ENCODE assay signal across 8 mouse cellular contexts in genomic region chr7:4498251-4498650, GRCm38 (mm10). TPM values are rescaled to one million over a fixed set of nuclear protein-coding genes. Genes with fewer than 3 reads are reported as not detected.
DNase-seq lines count a peak whose midpoint lies in the region; ATAC-seq and TF ChIP-seq lines count a peak whose summit lies in the region.

No protein-coding gene starts in this region.

- 8% methylated on average over 9 of the region's 9 CpGs for WGBS in heart, adult 2 months
- 32% methylated on average over 9 of the region's 9 CpGs for WGBS in intestine, postnatal 0 days
- 28% methylated on average over 9 of the region's 9 CpGs for WGBS in stomach, embryonic 16.5 days

- H3K36me3 ChIP-seq in heart, adult 2 months (ENCODE audit: control insufficient read depth, insufficient read depth, low read length) = peaks cover 6% of the 10 kb centered on the region
- H3K36me3 ChIP-seq in intestine, postnatal 0 days (ENCODE audit: control insufficient read depth, insufficient read depth) = peaks cover 32% of the 10 kb centered on the region
- H3K36me3 ChIP-seq in stomach, embryonic 16.5 days (ENCODE audit: control insufficient read depth, insufficient read depth, low read length) = no peaks in the 10 kb centered on the region

- H3K27ac ChIP-seq in heart, adult 2 months = peak overlapping the region; percentile 97
- H3K27ac ChIP-seq in intestine, postnatal 0 days (ENCODE audit: low read depth, low read length) = no peak overlapping the region
- H3K27ac ChIP-seq in stomach, embryonic 16.5 days (ENCODE audit: low read length) = peak overlapping the region; percentile 75

- TF ChIP-seq EP300 in heart, adult 2 months (IDR thresholded peaks at IDR 0.05; ENCODE audit: insufficient read depth, low read depth, low read length) = peak; percentile 89; the same call in 1 of the 2 replicates

- no peaks in the 10 kb centered on the region for H3K9me3 ChIP-seq in intestine, postnatal 0 days (ENCODE audit: control insufficient read depth)
- H3K9me3 ChIP-seq in stomach, embryonic 16.5 days (replicated peaks; ENCODE audit: control insufficient read depth, low read length) = no peaks in the 10 kb centered on the region

- no peaks in the 10 kb centered on the region for H3K27me3 ChIP-seq in heart, adult 2 months (ENCODE audit: control insufficient read depth, insufficient read depth, low read length)
- no peaks in the 10 kb centered on the region for H3K27me3 ChIP-seq in intestine, postnatal 0 days (replicated peaks; ENCODE audit: control insufficient read depth, insufficient read depth, low read length)
- H3K27me3 ChIP-seq in stomach, embryonic 16.5 days (ENCODE audit: control insufficient read depth, insufficient read depth, low read length) = no peaks in the 10 kb centered on the region

- ATAC-seq in common myeloid progenitor, adult 5-6 weeks (replicated peaks; ENCODE audit: low read depth, poor library complexity, severe bottlenecking) = peak; percentile 6; the same call in 1 of the 2 replicates
- 0 out of 2 replicates have a peak, but pooled peaks have one; percentile 3 for ATAC-seq in intestine, postnatal 0 days
- peak; percentile 63 for ATAC-seq in stomach, embryonic 16.5 days (ENCODE audit: insufficient read depth, low FRiP score)

- H3K79me2 ChIP-seq in heart, adult 2 months (replicated peaks; ENCODE audit: control insufficient read depth, insufficient read depth, low read length) = peaks cover 7% of the 10 kb centered on the region

- H3K9ac ChIP-seq in heart, adult 2 months (ENCODE audit: low read depth, low read length) = peak overlapping the region; percentile 10; the same call in 1 of the 2 replicates
- peak overlapping the region; percentile 11; the same call in 1 of the 2 replicates for H3K9ac ChIP-seq in intestine, postnatal 0 days (ENCODE audit: low read depth, low read length)
- H3K9ac ChIP-seq in stomach, embryonic 16.5 days (ENCODE audit: low read length) = peak overlapping the region; percentile 30; the same call in 1 of the 2 replicates

- TF ChIP-seq POLR2A in heart, adult 2 months (IDR thresholded peaks at IDR 0.05; ENCODE audit: insufficient read depth, low read depth, low read length) = peak; percentile 33; the same call in 1 of the 2 replicates

- TF ChIP-seq CTCF in heart, adult 2 months (IDR thresholded peaks at IDR 0.05) = no peak
- no peak for TF ChIP-seq CTCF in intestine, postnatal 0 days (IDR thresholded peaks at IDR 0.05; ENCODE audit: low read depth)

- H3K4me2 ChIP-seq in intestine, postnatal 0 days (replicated peaks; ENCODE audit: low read depth) = peak overlapping the region; percentile 86
- peak overlapping the region; percentile 83 for H3K4me2 ChIP-seq in stomach, embryonic 16.5 days (ENCODE audit: low read depth, low read length)

- peak overlapping the region; percentile 18; the same call in 1 of the 2 replicates for H3K4me3 ChIP-seq in heart, adult 2 months
- no peak overlapping the region for H3K4me3 ChIP-seq in intestine, postnatal 0 days (ENCODE audit: low read depth, low read length)
- H3K4me3 ChIP-seq in stomach, embryonic 16.5 days (replicated peaks; ENCODE audit: low read length) = peak overlapping the region; percentile 12; the same call in 1 of the 2 replicates

- intact Hi-C loops in heart, adult 2 months (cut with DNase I) = loop anchor here (2.0 to 10.0 kb wide), 2 partner anchors 19 to 1203 kb away; no protein-coding TSS in a partner anchor

- peaks cover 29% of the 10 kb centered on the region for H3K4me1 ChIP-seq in heart, adult 2 months (ENCODE audit: control insufficient read depth, insufficient read depth, low read length)
- H3K4me1 ChIP-seq in intestine, postnatal 0 days (replicated peaks; ENCODE audit: control insufficient read depth, insufficient read depth, low read length) = 0 out of 2 replicates have a peak, but pooled peaks cover 6% of the 10 kb centered on the region
- peaks cover 25% of the 10 kb centered on the region for H3K4me1 ChIP-seq in stomach, embryonic 16.5 days (ENCODE audit: control insufficient read depth, insufficient read depth, low read length)

- DNase-seq in cerebellum, adult 11-12 months = peak; percentile 59
- DNase-seq in cerebellum, adult 11 months = no peak
- peak; percentile 79 to 87 for DNase-seq in heart, adult 2 months
- peak; percentile 82 for DNase-seq in lung, postnatal 14 days
- DNase-seq in layer of hippocampus, adult 9-10 months (ENCODE audit: low spot score) = no peak

RNA-seq across cellular contexts. Expression of gene Ppp1r12c, which starts 3.2 kb away (rescaled TPM):
- total RNA-seq in common myeloid progenitor, adult 5-6 weeks (2017) = 90.2 and 117 TPM in 2 replicates
- total RNA-seq in heart, adult 2 months (2021) = 10 to 100 TPM; 62.4 to 67.1 TPM
- polyA plus RNA-seq in heart, adult 2 months (2012; rRNA removed) = 47.0 and 53.2 TPM in 2 replicates
- polyA plus RNA-seq in intestine, postnatal 0 days (2015; fragmentation: Nextera tagmentation; extraction: Ambion mirVana) = 33.6 and 33.9 TPM in 2 replicates
- polyA plus RNA-seq in stomach, embryonic 16.5 days (2015; fragmentation: Nextera tagmentation; extraction: Ambion mirVana) = 20.3 and 22.3 TPM in 2 replicates

RNA-seq across cellular contexts. Expression of gene Tnnt1, which starts 17.9 kb away (rescaled TPM):
- 6.1 and 6.6 TPM in 2 replicates for total RNA-seq in common myeloid progenitor, adult 5-6 weeks (2017)
- total RNA-seq in heart, adult 2 months (2021) = 10 to 100 TPM; 15.6 to 19.7 TPM
- polyA plus RNA-seq in heart, adult 2 months (2012; rRNA removed) = 9.2 and 12.1 TPM in 2 replicates
- polyA plus RNA-seq in intestine, postnatal 0 days (2015; fragmentation: Nextera tagmentation; extraction: Ambion mirVana) = 20.1 and 24.3 TPM in 2 replicates
- polyA plus RNA-seq in stomach, embryonic 16.5 days (2015; fragmentation: Nextera tagmentation; extraction: Ambion mirVana) = 26.7 and 111 TPM in 2 replicates

RNA-seq across cellular contexts. Expression of gene Tnni3, which starts 25.8 kb away (rescaled TPM):
- 0.87 and 1.9 TPM in 2 replicates for total RNA-seq in common myeloid progenitor, adult 5-6 weeks (2017)
- over 10,000 TPM in 1 of 2 experiments, 1,000 to 10,000 TPM in 1; 9,834 to 11,008 TPM for total RNA-seq in heart, adult 2 months (2021)
- polyA plus RNA-seq in heart, adult 2 months (2012; rRNA removed) = 13,898 and 21,553 TPM in 2 replicates
- 1.1 TPM in 2 replicates for polyA plus RNA-seq in intestine, postnatal 0 days (2015; fragmentation: Nextera tagmentation; extraction: Ambion mirVana)
- 5.1 and 7.4 TPM in 2 replicates for polyA plus RNA-seq in stomach, embryonic 16.5 days (2015; fragmentation: Nextera tagmentation; extraction: Ambion mirVana)

RNA-seq across cellular contexts. Expression of gene Dnaaf3, which starts 34.0 kb away (rescaled TPM):
- total RNA-seq in common myeloid progenitor, adult 5-6 weeks (2017) = 1.6 TPM in 1 of 2 replicates, not detected in the other
- 1 to 10 TPM; 2.3 to 2.7 TPM for total RNA-seq in heart, adult 2 months (2021)
- 12.4 and 13.2 TPM in 2 replicates for polyA plus RNA-seq in heart, adult 2 months (2012; rRNA removed)
- polyA plus RNA-seq in intestine, postnatal 0 days (2015; fragmentation: Nextera tagmentation; extraction: Ambion mirVana) = 0.33 and 0.54 TPM in 2 replicates
- polyA plus RNA-seq in stomach, embryonic 16.5 days (2015; fragmentation: Nextera tagmentation; extraction: Ambion mirVana) = 2.2 TPM in 2 replicates

RNA-seq across cellular contexts. Expression of gene Eps8l1, which starts 37.8 kb away (rescaled TPM):
- 4.2 and 5.6 TPM in 2 replicates for total RNA-seq in common myeloid progenitor, adult 5-6 weeks (2017)
- total RNA-seq in heart, adult 2 months (2021) = 1 to 10 TPM; 3.3 to 3.5 TPM
- polyA plus RNA-seq in heart, adult 2 months (2012; rRNA removed) = 0.74 and 0.82 TPM in 2 replicates
- polyA plus RNA-seq in intestine, postnatal 0 days (2015; fragmentation: Nextera tagmentation; extraction: Ambion mirVana) = 1.1 and 1.7 TPM in 2 replicates
- polyA plus RNA-seq in stomach, embryonic 16.5 days (2015; fragmentation: Nextera tagmentation; extraction: Ambion mirVana) = 12.1 and 15.0 TPM in 2 replicates

Comparison
In these comparisons a context has a peak if more than half of its experiments do, and no peak if none do; other contexts are left out.
1. DNase-seq: peak in cerebellum, adult 11-12 months (single experiment), heart, adult 2 months (2 of 2) and lung, postnatal 14 days (single experiment); none in cerebellum, adult 11 months (single experiment) and layer of hippocampus, adult 9-10 months (single experiment).
2. ATAC-seq: peak in every context shown above with its lines; median percentile 63 in stomach, embryonic 16.5 days; 6 in common myeloid progenitor, adult 5-6 weeks; 3 in intestine, postnatal 0 days.
3. RNA of gene Tnni3, which starts 25.8 kb away (polyA plus RNA-seq): 13,898 to 21,553 TPM in heart, adult 2 months; 5.1 to 7.4 TPM in stomach, embryonic 16.5 days and 1.1 TPM in intestine, postnatal 0 days; every median in the first group is over 1,000 times any median in the second.
4. Peak in every context shown above with its lines, with median percentiles within 50 percentile points of each other: H3K9ac ChIP-seq.